ENCODE assay signal across 11 mouse cellular contexts in the genomic region with DNA sequence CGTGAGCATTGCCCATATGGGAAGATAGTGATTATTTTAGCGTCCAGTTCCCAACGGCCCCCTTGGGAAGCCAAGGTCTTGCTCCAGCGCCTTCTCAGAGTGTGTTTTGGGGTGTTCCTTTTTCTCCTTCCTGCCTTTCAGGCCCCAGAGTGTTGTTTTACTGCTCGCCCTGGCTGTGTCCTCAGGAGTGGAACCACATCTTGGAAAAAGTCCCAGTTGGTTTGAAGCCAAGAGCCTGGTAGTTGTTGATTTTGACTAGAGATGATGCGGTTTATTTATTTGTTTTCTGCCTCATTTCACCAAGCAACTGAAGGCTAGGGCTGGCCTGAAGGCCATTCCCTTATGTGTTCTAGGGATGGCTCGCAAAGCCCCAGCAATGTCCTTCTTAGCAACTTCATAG. TPM values are rescaled to one million over a fixed set of nuclear protein-coding genes. Genes with fewer than 3 reads are reported as not detected.
DNase-seq lines count a peak whose midpoint lies in the region; ATAC-seq and TF ChIP-seq lines count a peak whose summit lies in the region.
"Had no signal": no experiment of that assay in that cellular context is flagged by ENCODE, and none has a peak within 500 bp of the region (broad histone marks: within the 10 kb centered on the region; RNA-seq: fewer than 3 reads in every experiment).

No protein-coding gene starts in this region.

- DNase-seq in hindbrain, embryonic 14.5 days (ENCODE audit: low spot score) = peak; percentile 55
- DNase-seq in NIH3T3 (ENCODE audit: low read depth) = peak; percentile 73
- peak; percentile 45 for DNase-seq in brain, embryonic 14.5 days (ENCODE audit: low read depth)
- DNase-seq in spleen, postnatal 14 days (ENCODE audit: low spot score in 2 of 2) = no peak
- no peak for DNase-seq in embryo, embryonic 10.5 days (ENCODE audit: low spot score)

- H3K4me3 ChIP-seq in hindbrain, embryonic 14.5 days (replicated peaks; ENCODE audit: low read length) = no peak overlapping the region
- no peak overlapping the region for H3K4me3 ChIP-seq in hindbrain, embryonic 16.5 days (ENCODE audit: low read length)
- H3K4me3 ChIP-seq in kidney, embryonic 15.5 days (replicated peaks) = no peak overlapping the region
- H3K4me3 ChIP-seq: neural tube, embryonic 15.5 days; stomach, embryonic 15.5 days had no signal

- no peak for TF ChIP-seq CTCF in brain, embryonic 14.5 days (IDR thresholded peaks at IDR 0.05; ENCODE audit: borderline replicate concordance, extremely low read depth, insufficient read depth, insufficient read length)

- no peak for TF ChIP-seq POLR2A in brain, embryonic 14.5 days (IDR thresholded peaks at IDR 0.05; ENCODE audit: borderline replicate concordance, extremely low read depth, insufficient read depth, insufficient read length, poor library complexity, severe bottlenecking)

- H3K4me2 ChIP-seq in hindbrain, embryonic 14.5 days (replicated peaks) = no peak overlapping the region
- H3K4me2 ChIP-seq in hindbrain, embryonic 16.5 days (ENCODE audit: low read length) = no peak overlapping the region
- no peak overlapping the region for H3K4me2 ChIP-seq in kidney, embryonic 15.5 days
- H3K4me2 ChIP-seq: neural tube, embryonic 15.5 days; stomach, embryonic 15.5 days had no signal

- no peaks in the 10 kb centered on the region for H3K36me3 ChIP-seq in hindbrain, embryonic 14.5 days (replicated peaks; ENCODE audit: control insufficient read depth, insufficient read depth)
- no peaks in the 10 kb centered on the region for H3K36me3 ChIP-seq in hindbrain, embryonic 16.5 days (ENCODE audit: control insufficient read depth, insufficient read depth, low read length)
- H3K36me3 ChIP-seq in kidney, embryonic 15.5 days = no peaks in the 10 kb centered on the region
- H3K36me3 ChIP-seq: neural tube, embryonic 15.5 days; stomach, embryonic 15.5 days had no signal

- peaks cover 8% of the 10 kb centered on the region for H3K4me1 ChIP-seq in hindbrain, embryonic 14.5 days (replicated peaks; ENCODE audit: control insufficient read depth, insufficient read depth, low read length)
- peaks cover 12% of the 10 kb centered on the region for H3K4me1 ChIP-seq in hindbrain, embryonic 16.5 days (ENCODE audit: control insufficient read depth, insufficient read depth, low read depth, low read length)
- H3K4me1 ChIP-seq in kidney, embryonic 15.5 days = peaks cover 49% of the 10 kb centered on the region

- H3K27me3 ChIP-seq in hindbrain, embryonic 14.5 days (ENCODE audit: control insufficient read depth, insufficient read depth, low read length) = peaks cover 41% of the 10 kb centered on the region
- peaks cover 29% of the 10 kb centered on the region for H3K27me3 ChIP-seq in hindbrain, embryonic 16.5 days (replicated peaks; ENCODE audit: control insufficient read depth, insufficient read depth, low read length)
- peaks cover 31% of the 10 kb centered on the region for H3K27me3 ChIP-seq in kidney, embryonic 15.5 days

- ATAC-seq in hindbrain, embryonic 14.5 days (ENCODE audit: low FRiP score) = no peak
- ATAC-seq in hindbrain, embryonic 16.5 days = no peak
- ATAC-seq in kidney, embryonic 15.5 days (replicated peaks; ENCODE audit: low FRiP score) = no peak
- no peak for ATAC-seq in inflammation-experienced regulatory T-cells, adult 6 months
- ATAC-seq: intestine, postnatal 0 days had no signal

- H3K9me3 ChIP-seq in hindbrain, embryonic 14.5 days (ENCODE audit: control insufficient read depth, low read length) = no peaks in the 10 kb centered on the region
- H3K9me3 ChIP-seq in hindbrain, embryonic 16.5 days (ENCODE audit: control insufficient read depth, low read length) = no peaks in the 10 kb centered on the region
- H3K9me3 ChIP-seq in kidney, embryonic 15.5 days (replicated peaks) = no peaks in the 10 kb centered on the region
- H3K9me3 ChIP-seq: neural tube, embryonic 15.5 days; stomach, embryonic 15.5 days had no signal

- H3K9ac ChIP-seq in hindbrain, embryonic 14.5 days = no peak overlapping the region
- no peak overlapping the region for H3K9ac ChIP-seq in hindbrain, embryonic 16.5 days (ENCODE audit: low read depth, low read length)
- no peak overlapping the region for H3K9ac ChIP-seq in kidney, embryonic 15.5 days
- H3K9ac ChIP-seq: neural tube, embryonic 15.5 days; stomach, embryonic 15.5 days had no signal

- WGBS in hindbrain, embryonic 14.5 days = 66% methylated on average over 7 of the region's 7 CpGs
- WGBS in hindbrain, embryonic 16.5 days = 63% methylated on average over 7 of the region's 7 CpGs
- WGBS in kidney, embryonic 15.5 days = 56% methylated on average over 7 of the region's 7 CpGs

- no peak overlapping the region for H3K27ac ChIP-seq in hindbrain, embryonic 14.5 days
- no peak overlapping the region for H3K27ac ChIP-seq in hindbrain, embryonic 16.5 days (ENCODE audit: low read depth, low read length)
- 0 out of 2 replicates have a peak overlapping the region, but pooled peaks have one; percentile 7 for H3K27ac ChIP-seq in kidney, embryonic 15.5 days
- H3K27ac ChIP-seq: neural tube, embryonic 15.5 days; stomach, embryonic 15.5 days had no signal

RNA-seq across cellular contexts. Expression of gene Des, which starts 2.9 kb away (rescaled TPM):
- 1.0 and 1.7 TPM in 2 replicates for polyA plus RNA-seq in hindbrain, embryonic 14.5 days (2014; fragmentation: Nextera tagmentation; extraction: Ambion mirVana)
- 1.7 and 10.9 TPM in 2 replicates for polyA plus RNA-seq in hindbrain, embryonic 16.5 days (2015; fragmentation: Nextera tagmentation; extraction: Ambion mirVana)
- polyA plus RNA-seq in brain, embryonic 14.5 days (2012; rRNA removed) = 1.0 and 1.4 TPM in 2 replicates
- polyA plus RNA-seq in kidney, embryonic 15.5 days (2015; fragmentation: Nextera tagmentation; extraction: Ambion mirVana) = 53.5 and 53.9 TPM in 2 replicates
- under 1 TPM in 1 of 3 experiments, not detected in 2; 0.64 TPM for polyA plus RNA-seq in inflammation-experienced regulatory T-cells, adult 6 months (2017; shearing (Covaris generic))

RNA-seq across cellular contexts. Expression of gene Speg, which starts 17.8 kb away (rescaled TPM):
- 18.0 and 22.9 TPM in 2 replicates for polyA plus RNA-seq in hindbrain, embryonic 14.5 days (2014; fragmentation: Nextera tagmentation; extraction: Ambion mirVana)
- 20.3 and 20.4 TPM in 2 replicates for polyA plus RNA-seq in hindbrain, embryonic 16.5 days (2015; fragmentation: Nextera tagmentation; extraction: Ambion mirVana)
- 49.2 and 56.1 TPM in 2 replicates for polyA plus RNA-seq in brain, embryonic 14.5 days (2012; rRNA removed)
- polyA plus RNA-seq in kidney, embryonic 15.5 days (2015; fragmentation: Nextera tagmentation; extraction: Ambion mirVana) = 45.1 and 53.9 TPM in 2 replicates
- polyA plus RNA-seq in inflammation-experienced regulatory T-cells, adult 6 months (2017; shearing (Covaris generic)) = under 1 TPM in 1 of 3 experiments, not detected in 2; 0.34 TPM

RNA-seq across cellular contexts. Expression of gene Dnpep, which starts 39.5 kb away (rescaled TPM):
- 132 and 141 TPM in 2 replicates for polyA plus RNA-seq in hindbrain, embryonic 14.5 days (2014; fragmentation: Nextera tagmentation; extraction: Ambion mirVana)
- polyA plus RNA-seq in hindbrain, embryonic 16.5 days (2015; fragmentation: Nextera tagmentation; extraction: Ambion mirVana) = 149 and 150 TPM in 2 replicates
- 140 and 189 TPM in 2 replicates for polyA plus RNA-seq in brain, embryonic 14.5 days (2012; rRNA removed)
- polyA plus RNA-seq in kidney, embryonic 15.5 days (2015; fragmentation: Nextera tagmentation; extraction: Ambion mirVana) = 136 and 153 TPM in 2 replicates
- polyA plus RNA-seq in inflammation-experienced regulatory T-cells, adult 6 months (2017; shearing (Covaris generic)) = 10 to 100 TPM; 52.9 to 68.4 (median 62.8) TPM

Comparison
In these comparisons a context has a peak if more than half of its experiments do, and no peak if none do; other contexts are left out.
1. DNase-seq: peak in hindbrain, embryonic 14.5 days (single experiment), NIH3T3 (single experiment) and brain, embryonic 14.5 days (single experiment); none in spleen, postnatal 14 days (0 of 2) and embryo, embryonic 10.5 days (single experiment).
2. RNA of gene Speg, which starts 17.8 kb away (polyA plus RNA-seq): 49.2 to 56.1 TPM in brain, embryonic 14.5 days, 45.1 to 53.9 TPM in kidney, embryonic 15.5 days, 20.3 to 20.4 TPM in hindbrain, embryonic 16.5 days and 18.0 to 22.9 TPM in hindbrain, embryonic 14.5 days; 0.34 TPM in inflammation-experienced regulatory T-cells, adult 6 months; every median in the first group is over 10 times any median in the second.